Mouse (Mus musculus): ENCODE data around the gene Trio.

- TF ChIP-seq TAL1 (IDR thresholded peaks at IDR 0.05; ENCODE audit: low read length) (no peak), GATA1 (IDR thresholded peaks at IDR 0.05; ENCODE audit: low read length) (no peak)
Observed at GRCm38 (mm10) chr15:28060977-28061376, 35.3 kb upstream of the Trio start.
